Comparison of ENCODE assay signal across 17 mouse cellular contexts in the genomic region with DNA sequence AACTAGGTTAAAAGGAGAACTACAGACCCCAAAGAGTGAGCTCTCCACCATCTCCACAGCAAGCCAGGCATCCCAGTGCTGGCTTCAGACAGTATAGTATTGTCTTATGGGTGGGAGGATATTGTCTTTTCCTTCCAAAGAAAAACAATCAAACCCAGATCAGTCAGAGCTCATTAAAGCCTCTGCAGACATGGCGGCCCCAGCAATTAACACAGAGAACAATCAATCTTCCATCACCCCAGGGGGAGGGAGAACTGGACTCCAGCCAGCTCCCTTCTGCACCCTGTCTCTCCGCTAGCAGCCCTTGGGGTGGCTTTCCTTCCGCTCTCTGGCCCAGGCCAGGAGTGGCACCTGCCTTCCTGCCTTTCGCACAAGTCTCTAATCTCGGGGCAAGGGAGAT. TPM values are rescaled to one million over a fixed set of nuclear protein-coding genes. Genes with fewer than 3 reads are reported as not detected.
A peak's percentile ranks its signal among the peaks of the same experiment; 100 is the strongest.
DNase-seq lines count a peak whose midpoint lies in the region; ATAC-seq and TF ChIP-seq lines count a peak whose summit lies in the region.
"Had no signal": no experiment of that assay in that cellular context is flagged by ENCODE, and none has a peak within 500 bp of the region (broad histone marks: within the 10 kb centered on the region; RNA-seq: fewer than 3 reads in every experiment).

No protein-coding gene starts in this region.

- no peak for ATAC-seq in hindbrain, embryonic 11.5 days (ENCODE audit: low FRiP score)
- no peak for ATAC-seq in hindbrain, embryonic 14.5 days (ENCODE audit: low FRiP score)
- ATAC-seq in midbrain, postnatal 0 days (ENCODE audit: low FRiP score) = no peak
- no peak for ATAC-seq in intestine, embryonic 14.5 days (replicated peaks; ENCODE audit: low FRiP score, low TSS enrichment, low read depth)
- ATAC-seq in stomach, embryonic 16.5 days (ENCODE audit: insufficient read depth, low FRiP score) = no peak

- no peaks in the 10 kb centered on the region for H3K36me3 ChIP-seq in hindbrain, embryonic 11.5 days (ENCODE audit: control insufficient read depth, insufficient read depth, low read length)
- no peaks in the 10 kb centered on the region for H3K36me3 ChIP-seq in hindbrain, embryonic 14.5 days (replicated peaks; ENCODE audit: control insufficient read depth, insufficient read depth)
- no peaks in the 10 kb centered on the region for H3K36me3 ChIP-seq in midbrain, embryonic 10.5 days
- no peaks in the 10 kb centered on the region for H3K36me3 ChIP-seq in midbrain, postnatal 0 days (ENCODE audit: insufficient read depth, low read length)
- H3K36me3 ChIP-seq in intestine, embryonic 14.5 days (ENCODE audit: control insufficient read depth, insufficient read depth, low read length) = no peaks in the 10 kb centered on the region
- no peaks in the 10 kb centered on the region for H3K36me3 ChIP-seq in stomach, embryonic 16.5 days (ENCODE audit: control insufficient read depth, insufficient read depth, low read length)
- H3K36me3 ChIP-seq: hindbrain, embryonic 10.5 days had no signal

- TF ChIP-seq CTCF in midbrain, postnatal 0 days (IDR thresholded peaks at IDR 0.05) = no peak

- no peak overlapping the region for H3K27ac ChIP-seq in hindbrain, embryonic 11.5 days (ENCODE audit: low read depth, low read length)
- H3K27ac ChIP-seq in hindbrain, embryonic 14.5 days = no peak overlapping the region
- peak overlapping the region; percentile 42 for H3K27ac ChIP-seq in midbrain, embryonic 10.5 days (replicated peaks)
- H3K27ac ChIP-seq in midbrain, postnatal 0 days (ENCODE audit: low read depth, low read length) = no peak overlapping the region
- H3K27ac ChIP-seq in intestine, embryonic 14.5 days (ENCODE audit: low read depth) = peak overlapping the region; percentile 23; the same call in 1 of the 2 replicates
- peak overlapping the region; percentile 77 for H3K27ac ChIP-seq in stomach, embryonic 16.5 days (ENCODE audit: low read length)
- H3K27ac ChIP-seq: heart, embryonic 13.5 days; hindbrain, embryonic 10.5 days; left cerebral cortex, adult 2 months; macrophage had no signal

- no peak overlapping the region for H3K4me3 ChIP-seq in hindbrain, embryonic 11.5 days (ENCODE audit: low read depth, low read length)
- H3K4me3 ChIP-seq in hindbrain, embryonic 14.5 days (replicated peaks; ENCODE audit: low read length) = no peak overlapping the region
- no peak overlapping the region for H3K4me3 ChIP-seq in midbrain, embryonic 10.5 days
- H3K4me3 ChIP-seq in midbrain, postnatal 0 days (ENCODE audit: low read depth, low read length) = no peak overlapping the region
- H3K4me3 ChIP-seq in intestine, embryonic 14.5 days (ENCODE audit: low read depth, low read length) = no peak overlapping the region
- no peak overlapping the region for H3K4me3 ChIP-seq in stomach, embryonic 16.5 days (replicated peaks; ENCODE audit: low read length)
- H3K4me3 ChIP-seq: heart, embryonic 13.5 days; hindbrain, embryonic 10.5 days; left cerebral cortex, adult 2 months had no signal

- DNase-seq in hindbrain, embryonic 11.5 days (ENCODE audit: low spot score) = peak; percentile 26
- no peak for DNase-seq in hindbrain, embryonic 14.5 days (ENCODE audit: low spot score)
- peak; percentile 14 for DNase-seq in midbrain, embryonic 10.5 days (ENCODE audit: low spot score)
- no peak for DNase-seq in midbrain, postnatal 0 days (ENCODE audit: low spot score)
- DNase-seq in intestine, embryonic 14.5 days (ENCODE audit: low spot score) = no peak
- DNase-seq in heart, postnatal 4 days = no peak
- DNase-seq: adrenal gland, postnatal 14 days; gastrocnemius, postnatal 36 days; lung, adult 18-20 months had no signal

- no peaks in the 10 kb centered on the region for H3K27me3 ChIP-seq in hindbrain, embryonic 11.5 days (ENCODE audit: control insufficient read depth, insufficient read depth, low read length)
- H3K27me3 ChIP-seq in hindbrain, embryonic 14.5 days (ENCODE audit: control insufficient read depth, insufficient read depth, low read length) = no peaks in the 10 kb centered on the region
- peaks cover 29% of the 10 kb centered on the region for H3K27me3 ChIP-seq in midbrain, embryonic 10.5 days (ENCODE audit: low read depth, poor library complexity, severe bottlenecking)
- H3K27me3 ChIP-seq in midbrain, postnatal 0 days (ENCODE audit: insufficient read depth, low read length) = no peaks in the 10 kb centered on the region
- no peaks in the 10 kb centered on the region for H3K27me3 ChIP-seq in intestine, embryonic 14.5 days (replicated peaks; ENCODE audit: control insufficient read depth, insufficient read depth, low read length)
- no peaks in the 10 kb centered on the region for H3K27me3 ChIP-seq in stomach, embryonic 16.5 days (ENCODE audit: control insufficient read depth, insufficient read depth, low read length)

- no peak overlapping the region for H3K4me2 ChIP-seq in hindbrain, embryonic 11.5 days (replicated peaks; ENCODE audit: low read depth, low read length)
- H3K4me2 ChIP-seq in hindbrain, embryonic 14.5 days (replicated peaks) = no peak overlapping the region
- no peak overlapping the region for H3K4me2 ChIP-seq in midbrain, postnatal 0 days (ENCODE audit: low read depth, low read length, poor library complexity, severe bottlenecking)
- no peak overlapping the region for H3K4me2 ChIP-seq in intestine, embryonic 14.5 days (ENCODE audit: low read length)
- H3K4me2 ChIP-seq in stomach, embryonic 16.5 days (ENCODE audit: low read depth, low read length) = peak overlapping the region; percentile 6; the same call in 1 of the 2 replicates
- H3K4me2 ChIP-seq: heart, embryonic 13.5 days had no signal

- H3K9me3 ChIP-seq in hindbrain, embryonic 11.5 days (ENCODE audit: control insufficient read depth, low read length) = no peaks in the 10 kb centered on the region
- H3K9me3 ChIP-seq in hindbrain, embryonic 14.5 days (ENCODE audit: control insufficient read depth, low read length) = no peaks in the 10 kb centered on the region
- no peaks in the 10 kb centered on the region for H3K9me3 ChIP-seq in midbrain, embryonic 10.5 days (replicated peaks)
- H3K9me3 ChIP-seq in midbrain, postnatal 0 days (ENCODE audit: low read length) = no peaks in the 10 kb centered on the region
- H3K9me3 ChIP-seq in intestine, embryonic 14.5 days (ENCODE audit: control insufficient read depth, low read length) = no peaks in the 10 kb centered on the region
- H3K9me3 ChIP-seq in stomach, embryonic 16.5 days (replicated peaks; ENCODE audit: control insufficient read depth, low read length) = no peaks in the 10 kb centered on the region
- H3K9me3 ChIP-seq: heart, embryonic 13.5 days; hindbrain, embryonic 10.5 days had no signal

- H3K9ac ChIP-seq in hindbrain, embryonic 11.5 days (ENCODE audit: low read depth, low read length) = no peak overlapping the region
- H3K9ac ChIP-seq in hindbrain, embryonic 14.5 days = no peak overlapping the region
- H3K9ac ChIP-seq in midbrain, postnatal 0 days (replicated peaks; ENCODE audit: low read length, poor library complexity, severe bottlenecking) = no peak overlapping the region
- H3K9ac ChIP-seq in intestine, embryonic 14.5 days (ENCODE audit: low read length) = no peak overlapping the region
- H3K9ac ChIP-seq in stomach, embryonic 16.5 days (ENCODE audit: low read length) = no peak overlapping the region
- H3K9ac ChIP-seq: heart, embryonic 13.5 days had no signal

- H3K4me1 ChIP-seq in hindbrain, embryonic 11.5 days (replicated peaks; ENCODE audit: control insufficient read depth, insufficient read depth, low read length) = no peaks in the 10 kb centered on the region
- H3K4me1 ChIP-seq in hindbrain, embryonic 14.5 days (replicated peaks; ENCODE audit: control insufficient read depth, insufficient read depth, low read length) = peaks cover 8% of the 10 kb centered on the region; the same call in 1 of the 2 replicates
- H3K4me1 ChIP-seq in midbrain, embryonic 10.5 days = peaks cover 42% of the 10 kb centered on the region
- H3K4me1 ChIP-seq in midbrain, postnatal 0 days (ENCODE audit: insufficient read depth, low read length) = no peaks in the 10 kb centered on the region
- 0 out of 2 replicates have a peak, but pooled peaks cover 11% of the 10 kb centered on the region for H3K4me1 ChIP-seq in intestine, embryonic 14.5 days (replicated peaks; ENCODE audit: control insufficient read depth, insufficient read depth, low read length)
- peaks cover 13% of the 10 kb centered on the region for H3K4me1 ChIP-seq in stomach, embryonic 16.5 days (ENCODE audit: control insufficient read depth, insufficient read depth, low read length)

- 49% methylated on average over 5 of the region's 5 CpGs for WGBS in hindbrain, embryonic 11.5 days
- WGBS in hindbrain, embryonic 14.5 days = 25% methylated on average over 5 of the region's 5 CpGs
- WGBS in midbrain, embryonic 10.5 days = 64% methylated on average over 5 of the region's 5 CpGs
- 36% methylated on average over 5 of the region's 5 CpGs for WGBS in midbrain, postnatal 0 days
- 34% methylated on average over 5 of the region's 5 CpGs for WGBS in intestine, embryonic 14.5 days
- 34% methylated on average over 5 of the region's 5 CpGs for WGBS in stomach, embryonic 16.5 days

RNA-seq across cellular contexts. Expression of a gene that starts 2.0 kb away (rescaled TPM):
- 1.3 and 2.4 TPM in 2 replicates for polyA plus RNA-seq in hindbrain, embryonic 11.5 days (2014; fragmentation: Nextera tagmentation; extraction: Ambion mirVana)
- polyA plus RNA-seq in hindbrain, embryonic 14.5 days (2014; fragmentation: Nextera tagmentation; extraction: Ambion mirVana) = 0.15 and 0.16 TPM in 2 replicates
- polyA plus RNA-seq in midbrain, embryonic 10.5 days (2016; fragmentation: Nextera tagmentation; extraction: Ambion mirVana) = 0.74 and 1.8 TPM in 2 replicates
- total RNA-seq in midbrain, postnatal 0 days (2014; rRNA removed) = 0.33 and 6.0 TPM in 2 replicates
- 0.22 and 0.43 TPM in 2 replicates for polyA plus RNA-seq in midbrain, postnatal 0 days (2015; fragmentation: Nextera tagmentation; extraction: Ambion mirVana)
- polyA plus RNA-seq in intestine, embryonic 14.5 days (2014; fragmentation: Nextera tagmentation; extraction: Ambion mirVana) = 1.3 TPM in 2 replicates
- polyA plus RNA-seq in stomach, embryonic 16.5 days (2015; fragmentation: Nextera tagmentation; extraction: Ambion mirVana) = 1,477 and 1,759 TPM in 2 replicates
- total RNA-seq in heart, postnatal 4 days (2021) = under 1 TPM in 1 of 2 experiments, not detected in 1; 0.17 TPM
- total RNA-seq: adrenal gland, postnatal 14 days; gastrocnemius, postnatal 36 days; left cerebral cortex, adult 2 months had no signal
- polyA plus RNA-seq: macrophage had no signal

RNA-seq across cellular contexts. Expression of a gene that starts 10.8 kb away (rescaled TPM):
- 4.8 and 5.1 TPM in 2 replicates for polyA plus RNA-seq in hindbrain, embryonic 11.5 days (2014; fragmentation: Nextera tagmentation; extraction: Ambion mirVana)
- 0.87 and 0.90 TPM in 2 replicates for polyA plus RNA-seq in hindbrain, embryonic 14.5 days (2014; fragmentation: Nextera tagmentation; extraction: Ambion mirVana)
- polyA plus RNA-seq in midbrain, embryonic 10.5 days (2016; fragmentation: Nextera tagmentation; extraction: Ambion mirVana) = 5.9 and 6.3 TPM in 2 replicates
- total RNA-seq in midbrain, postnatal 0 days (2014; rRNA removed) = 1.6 and 5.4 TPM in 2 replicates
- polyA plus RNA-seq in midbrain, postnatal 0 days (2015; fragmentation: Nextera tagmentation; extraction: Ambion mirVana) = 6.5 and 8.1 TPM in 2 replicates
- 359 and 374 TPM in 2 replicates for polyA plus RNA-seq in intestine, embryonic 14.5 days (2014; fragmentation: Nextera tagmentation; extraction: Ambion mirVana)
- 1,141 and 1,514 TPM in 2 replicates for polyA plus RNA-seq in stomach, embryonic 16.5 days (2015; fragmentation: Nextera tagmentation; extraction: Ambion mirVana)
- 10 to 100 TPM; 16.1 to 21.1 TPM for total RNA-seq in heart, postnatal 4 days (2021)
- total RNA-seq: layer of hippocampus, adult 18-20 months; left cerebral cortex, adult 2 months had no signal
- polyA plus RNA-seq: macrophage had no signal

RNA-seq across cellular contexts. Expression of a gene that starts 16.3 kb away (rescaled TPM):
- polyA plus RNA-seq in hindbrain, embryonic 11.5 days (2014; fragmentation: Nextera tagmentation; extraction: Ambion mirVana) = not detected in 2 replicates
- not detected in 2 replicates for polyA plus RNA-seq in hindbrain, embryonic 14.5 days (2014; fragmentation: Nextera tagmentation; extraction: Ambion mirVana)
- polyA plus RNA-seq in midbrain, embryonic 10.5 days (2016; fragmentation: Nextera tagmentation; extraction: Ambion mirVana) = not detected in 2 replicates
- total RNA-seq in midbrain, postnatal 0 days (2014; rRNA removed) = not detected in 2 replicates
- not detected in 2 replicates for polyA plus RNA-seq in midbrain, postnatal 0 days (2015; fragmentation: Nextera tagmentation; extraction: Ambion mirVana)
- polyA plus RNA-seq in intestine, embryonic 14.5 days (2014; fragmentation: Nextera tagmentation; extraction: Ambion mirVana) = 0.11 TPM in 1 of 2 replicates, not detected in the other
- polyA plus RNA-seq in stomach, embryonic 16.5 days (2015; fragmentation: Nextera tagmentation; extraction: Ambion mirVana) = 1,856 and 2,859 TPM in 2 replicates
- total RNA-seq in heart, postnatal 4 days (2021) = not detected
- total RNA-seq: adrenal gland, postnatal 14 days; gastrocnemius, postnatal 36 days; layer of hippocampus, adult 18-20 months; left cerebral cortex, adult 2 months had no signal
- polyA plus RNA-seq: heart, embryonic 13.5 days; macrophage had no signal

RNA-seq across cellular contexts. Expression of a gene that starts 32.3 kb away (rescaled TPM):
- polyA plus RNA-seq in hindbrain, embryonic 11.5 days (2014; fragmentation: Nextera tagmentation; extraction: Ambion mirVana) = not detected in 2 replicates
- not detected in 2 replicates for polyA plus RNA-seq in hindbrain, embryonic 14.5 days (2014; fragmentation: Nextera tagmentation; extraction: Ambion mirVana)
- not detected in 2 replicates for polyA plus RNA-seq in midbrain, embryonic 10.5 days (2016; fragmentation: Nextera tagmentation; extraction: Ambion mirVana)
- 0.44 TPM in 1 of 2 replicates, not detected in the other for total RNA-seq in midbrain, postnatal 0 days (2014; rRNA removed)
- polyA plus RNA-seq in midbrain, postnatal 0 days (2015; fragmentation: Nextera tagmentation; extraction: Ambion mirVana) = not detected in 2 replicates
- 0.11 and 0.13 TPM in 2 replicates for polyA plus RNA-seq in intestine, embryonic 14.5 days (2014; fragmentation: Nextera tagmentation; extraction: Ambion mirVana)
- 0.44 and 0.75 TPM in 2 replicates for polyA plus RNA-seq in stomach, embryonic 16.5 days (2015; fragmentation: Nextera tagmentation; extraction: Ambion mirVana)
- total RNA-seq in heart, postnatal 4 days (2021) = not detected
- total RNA-seq: gastrocnemius, postnatal 36 days; layer of hippocampus, adult 18-20 months; left cerebral cortex, adult 2 months had no signal
- polyA plus RNA-seq: heart, embryonic 13.5 days; hindbrain, embryonic 10.5 days; macrophage had no signal

RNA-seq across cellular contexts. Expression of a gene that starts 41.7 kb away (rescaled TPM):
- polyA plus RNA-seq in hindbrain, embryonic 11.5 days (2014; fragmentation: Nextera tagmentation; extraction: Ambion mirVana) = not detected in 2 replicates
- polyA plus RNA-seq in hindbrain, embryonic 14.5 days (2014; fragmentation: Nextera tagmentation; extraction: Ambion mirVana) = not detected in 2 replicates
- not detected in 2 replicates for polyA plus RNA-seq in midbrain, embryonic 10.5 days (2016; fragmentation: Nextera tagmentation; extraction: Ambion mirVana)
- 0.60 TPM in 1 of 2 replicates, not detected in the other for total RNA-seq in midbrain, postnatal 0 days (2014; rRNA removed)
- 0.10 TPM in 1 of 2 replicates, not detected in the other for polyA plus RNA-seq in midbrain, postnatal 0 days (2015; fragmentation: Nextera tagmentation; extraction: Ambion mirVana)
- not detected in 2 replicates for polyA plus RNA-seq in intestine, embryonic 14.5 days (2014; fragmentation: Nextera tagmentation; extraction: Ambion mirVana)
- 0.76 and 1.5 TPM in 2 replicates for polyA plus RNA-seq in stomach, embryonic 16.5 days (2015; fragmentation: Nextera tagmentation; extraction: Ambion mirVana)
- total RNA-seq in heart, postnatal 4 days (2021) = not detected
- total RNA-seq: adrenal gland, postnatal 14 days; ES-E14; gastrocnemius, postnatal 36 days; layer of hippocampus, adult 18-20 months; left cerebral cortex, adult 2 months had no signal
- polyA plus RNA-seq: C2C12; heart, embryonic 13.5 days; hindbrain, embryonic 10.5 days; macrophage had no signal

Comparison
In these comparisons a context has a peak if more than half of its experiments do, and no peak if none do; other contexts are left out.
1. DNase-seq: peak in hindbrain, embryonic 11.5 days (single experiment) and midbrain, embryonic 10.5 days (single experiment); none in hindbrain, embryonic 14.5 days (single experiment), midbrain, postnatal 0 days (single experiment), intestine, embryonic 14.5 days (single experiment) and heart, postnatal 4 days (single experiment).
2. H3K27ac ChIP-seq: peak in midbrain, embryonic 10.5 days (single experiment), intestine, embryonic 14.5 days (single experiment) and stomach, embryonic 16.5 days (single experiment); none in hindbrain, embryonic 11.5 days (single experiment), hindbrain, embryonic 14.5 days (single experiment) and midbrain, postnatal 0 days (single experiment).
3. RNA of a gene that starts 2.0 kb away (polyA plus RNA-seq): 1,477 to 1,759 TPM in stomach, embryonic 16.5 days; 1.3 to 2.4 TPM in hindbrain, embryonic 11.5 days, 1.3 TPM in intestine, embryonic 14.5 days, 0.74 to 1.8 TPM in midbrain, embryonic 10.5 days, 0.22 to 0.43 TPM in midbrain, postnatal 0 days and 0.15 to 0.16 TPM in hindbrain, embryonic 14.5 days; every median in the first group is over 100 times any median in the second.
4. RNA of a gene that starts 10.8 kb away (polyA plus RNA-seq): 1,141 to 1,514 TPM in stomach, embryonic 16.5 days and 359 to 374 TPM in intestine, embryonic 14.5 days; 6.5 to 8.1 TPM in midbrain, postnatal 0 days, 5.9 to 6.3 TPM in midbrain, embryonic 10.5 days, 4.8 to 5.1 TPM in hindbrain, embryonic 11.5 days and 0.87 to 0.90 TPM in hindbrain, embryonic 14.5 days; every median in the first group is over 10 times any median in the second.
5. RNA of a gene that starts 16.3 kb away (polyA plus RNA-seq): 1,856 to 2,859 TPM in stomach, embryonic 16.5 days; 0.11 TPM in intestine, embryonic 14.5 days, not detected in midbrain, postnatal 0 days, not detected in hindbrain, embryonic 11.5 days, not detected in hindbrain, embryonic 14.5 days and not detected in midbrain, embryonic 10.5 days; every median in the first group is over 1,000 times any median in the second.